Mouse (Mus musculus) mesoderm, embryonic 11.5 days (tissue): ENCODE measurements around the gene Tollip.

Experiments
- DNase-seq: peaks from one replicate; pipeline ENCODE4 v3.0.0-alpha.2; 2012; ENCODE audit warnings: low read depth, low spot score

Tollip gene

DNA sequence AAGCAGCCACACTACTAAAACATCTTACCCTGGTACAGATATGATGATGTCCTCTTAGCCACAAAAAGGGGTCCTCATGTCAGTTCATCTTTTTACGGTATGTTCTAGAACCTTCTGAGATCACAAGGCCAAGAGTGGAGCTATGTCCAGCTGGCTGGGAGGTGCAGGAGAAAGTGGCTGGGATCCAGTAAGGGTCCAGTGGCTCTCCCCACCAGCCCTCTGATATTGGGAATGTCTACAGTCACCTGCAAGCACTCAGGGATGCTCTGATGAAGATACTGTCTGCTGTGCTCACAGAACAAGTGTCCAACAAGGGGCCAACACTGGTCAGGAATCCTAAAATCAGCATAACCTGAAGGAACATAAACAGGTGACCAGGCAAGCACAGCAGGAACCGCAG, at the start of gene Tollip:
Tollip (minus strand) TSS at position 101 of the 400 bp plus-strand sequence.
- DNase-seq, result no peak

DNA sequence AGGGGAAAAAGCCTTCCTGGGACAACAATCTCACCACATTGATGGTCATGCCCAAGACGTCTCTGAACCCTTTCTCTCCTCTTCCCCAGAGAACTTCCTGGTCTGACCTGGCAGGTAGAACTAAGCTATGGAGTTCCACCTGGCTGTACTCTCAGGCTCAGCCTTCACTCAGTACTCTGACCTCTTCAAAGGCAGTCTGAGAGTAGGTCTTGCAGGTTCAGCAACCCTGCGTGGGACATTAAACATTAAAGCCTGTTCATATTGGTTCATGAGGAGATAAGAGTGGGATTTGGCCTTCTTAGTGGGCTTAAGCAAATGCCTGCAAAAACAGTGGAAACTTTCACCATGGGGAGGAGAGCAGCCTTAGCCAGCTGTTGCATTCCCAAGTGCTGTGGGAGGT, 48.0 kb upstream of the Tollip start:
- no peak for DNase-seq

- no peak for DNase-seq
Observed at GRCm38 (mm10) chr7:141962521-141962920, 44.2 kb upstream of the Tollip start.

DNA sequence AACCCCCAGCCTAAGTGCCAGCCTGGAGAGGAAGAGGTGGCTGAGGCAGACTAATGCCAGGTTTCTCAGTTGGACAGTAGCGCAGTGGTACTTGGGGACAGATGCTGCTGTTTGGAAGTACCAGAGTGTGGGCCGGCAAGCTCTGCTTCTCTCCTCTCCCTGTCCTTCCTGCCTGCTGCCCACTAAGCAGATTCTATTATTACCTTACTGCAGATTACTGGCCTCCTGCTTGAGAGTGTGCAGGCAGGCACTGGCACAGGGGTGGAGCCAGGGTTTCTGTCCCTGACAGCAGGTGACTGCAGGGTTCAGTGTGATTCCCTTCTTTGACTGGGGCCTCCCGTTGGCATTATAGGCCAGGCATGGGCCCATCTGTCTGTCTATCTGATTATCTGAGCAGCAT, 43.2 kb upstream of the Tollip start:
- DNase-seq, result no peak

- no peak for DNase-seq
Observed at GRCm38 (mm10) chr7:141960926-141961325, 42.6 kb upstream of the Tollip start.

DNA sequence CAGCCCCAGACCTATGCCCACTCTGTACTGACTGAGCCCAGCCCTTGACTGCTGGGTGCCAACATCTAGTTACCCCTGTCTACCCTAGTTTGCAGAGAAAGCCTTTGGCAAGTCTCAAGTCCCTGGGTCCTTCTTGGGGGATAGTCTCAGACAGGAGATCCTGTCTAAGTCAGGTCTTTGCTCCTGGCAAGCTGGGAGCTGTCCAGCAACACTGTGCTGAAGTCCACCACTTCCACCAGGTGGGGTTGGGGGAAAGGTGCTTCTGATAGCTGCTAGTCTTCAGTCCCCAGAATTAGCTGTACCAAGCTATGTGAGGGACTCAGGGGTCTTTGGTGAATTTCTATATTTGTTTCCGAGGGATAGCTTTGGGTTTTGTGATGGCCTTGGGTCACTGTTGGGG, 40.8 kb upstream of the Tollip start:
- DNase-seq, result peak; percentile 47

DNA sequence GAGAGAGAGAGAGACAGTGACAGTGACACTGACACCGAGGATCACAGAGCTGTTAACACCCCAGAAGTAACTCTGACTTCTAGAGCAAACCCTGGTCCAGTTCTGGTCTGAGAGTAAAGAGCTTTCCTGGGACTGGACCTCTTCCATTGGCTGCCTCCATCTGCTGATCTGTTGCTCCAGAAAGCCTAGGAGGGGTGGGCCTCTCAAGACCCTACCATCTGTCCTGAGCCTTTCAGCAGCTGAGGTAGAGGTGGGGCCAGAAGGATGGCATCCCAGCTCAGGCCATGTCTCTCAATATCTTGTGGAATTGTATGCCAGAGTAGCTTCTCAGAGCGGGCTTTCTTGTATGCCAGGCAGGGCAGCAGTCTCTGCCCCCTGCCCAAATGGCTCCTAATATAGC, 39.9 kb upstream of the Tollip start:
- no peak for DNase-seq

- no peak for DNase-seq
Observed at GRCm38 (mm10) chr7:141957524-141958051, 39.3 kb upstream of the Tollip start.

DNA sequence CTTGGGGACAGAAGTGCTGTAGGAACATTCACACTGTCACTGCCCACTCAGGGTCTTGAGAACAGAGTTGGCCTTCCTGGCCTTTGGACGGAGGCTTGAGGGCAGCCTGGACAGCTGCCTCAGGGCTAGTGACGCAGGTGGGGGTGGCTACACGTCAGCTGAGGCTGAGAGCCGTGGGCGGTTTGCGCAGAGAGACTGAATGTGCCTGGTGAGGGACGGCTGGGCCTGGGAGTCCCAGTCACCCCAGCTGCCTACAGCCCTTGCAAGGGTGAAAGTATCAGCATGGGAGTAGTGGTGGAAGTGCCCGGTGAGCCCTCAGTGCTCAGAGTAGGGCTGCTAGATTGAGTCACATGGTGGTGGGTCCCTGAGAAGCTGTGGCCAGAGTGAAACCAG, 37.9 kb upstream of the Tollip start:
- DNase-seq, result no peak

DNA sequence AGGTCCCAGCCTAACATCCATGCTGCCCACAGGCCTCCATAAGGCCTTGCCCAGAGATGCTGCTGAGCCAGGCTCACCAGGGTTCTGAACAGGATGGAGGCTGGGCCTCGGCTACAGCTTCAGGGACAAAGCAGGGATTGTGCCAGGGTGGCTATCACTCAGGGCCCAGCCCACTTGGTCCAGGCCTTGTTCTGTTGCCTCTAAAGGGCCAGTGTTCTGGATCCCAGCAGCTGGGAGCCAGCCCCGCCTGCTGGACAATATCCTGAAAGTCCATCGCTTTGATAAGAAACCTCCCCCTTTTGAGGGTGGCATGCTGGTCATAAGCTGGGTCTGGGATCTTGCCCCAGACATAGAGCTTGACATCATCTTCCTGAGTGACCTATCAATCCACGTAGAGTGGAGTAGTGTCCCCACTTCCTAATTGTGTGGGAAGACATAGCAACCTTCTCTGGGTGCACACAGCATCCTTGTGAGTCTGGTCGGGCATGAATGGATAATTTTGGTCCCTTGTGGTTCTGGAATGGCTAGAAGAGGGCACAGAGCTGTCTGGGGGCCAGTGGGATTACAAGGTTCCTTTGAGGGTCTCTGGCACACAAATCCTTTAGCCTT, 37.4 kb upstream of the Tollip start:
- DNase-seq, result no peak

- DNase-seq, result no peak
Observed at GRCm38 (mm10) chr7:141953616-141954015, 35.3 kb upstream of the Tollip start.

GRCm38 (mm10) chr7:141952920-141953319, 34.6 kb upstream of the Tollip start:
- no peak for DNase-seq

GRCm38 (mm10) chr7:141951821-141952220, 33.5 kb upstream of the Tollip start:
- no peak for DNase-seq

- DNase-seq, result peak; percentile 68
Observed at GRCm38 (mm10) chr7:141950104-141951013, 32.1 kb upstream of the Tollip start.

DNA sequence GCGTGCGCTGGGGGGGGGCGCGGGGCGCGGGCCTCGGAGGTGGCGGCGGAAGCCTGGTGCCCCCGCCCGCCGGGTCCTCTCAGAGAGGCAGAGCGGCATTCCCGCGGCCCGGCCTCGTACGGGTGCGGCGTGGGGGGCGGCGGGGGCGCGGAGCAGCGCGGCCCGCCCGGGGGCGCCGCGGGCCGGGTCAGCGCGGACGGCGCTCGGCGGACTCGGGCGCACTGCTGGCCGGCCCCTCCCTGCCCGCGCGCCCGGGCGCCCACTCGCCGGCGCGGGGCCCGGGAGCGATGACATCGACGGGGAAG, 31.4 kb upstream of the Tollip start:
- DNase-seq, result no peak

- peak; percentile 93 for DNase-seq
Observed at GRCm38 (mm10) chr7:141948906-141949798, 30.8 kb upstream of the Tollip start, which contains the start of gene Brsk2. Brsk2 (plus strand) TSS chr7:141949751.

DNA sequence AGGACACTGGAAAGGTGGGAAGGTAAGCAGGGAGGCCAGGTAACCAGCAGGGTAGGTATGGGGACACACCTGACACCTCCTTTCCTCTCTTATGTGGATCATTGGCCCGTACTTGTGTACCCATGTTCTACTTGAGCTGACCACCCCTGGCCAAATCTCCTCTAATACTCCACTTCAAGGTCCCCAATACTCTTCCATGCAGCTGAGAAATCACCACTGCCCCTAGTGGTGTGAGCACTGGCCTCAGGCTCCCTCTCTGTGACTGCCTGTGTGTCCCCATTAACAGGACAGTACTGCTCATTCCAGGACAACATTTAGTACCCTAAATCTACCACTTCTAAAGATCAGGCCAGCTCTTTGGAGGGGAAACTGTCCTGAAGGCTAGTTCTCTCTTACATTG, 29.7 kb upstream of the Tollip start:
- no peak for DNase-seq

DNA sequence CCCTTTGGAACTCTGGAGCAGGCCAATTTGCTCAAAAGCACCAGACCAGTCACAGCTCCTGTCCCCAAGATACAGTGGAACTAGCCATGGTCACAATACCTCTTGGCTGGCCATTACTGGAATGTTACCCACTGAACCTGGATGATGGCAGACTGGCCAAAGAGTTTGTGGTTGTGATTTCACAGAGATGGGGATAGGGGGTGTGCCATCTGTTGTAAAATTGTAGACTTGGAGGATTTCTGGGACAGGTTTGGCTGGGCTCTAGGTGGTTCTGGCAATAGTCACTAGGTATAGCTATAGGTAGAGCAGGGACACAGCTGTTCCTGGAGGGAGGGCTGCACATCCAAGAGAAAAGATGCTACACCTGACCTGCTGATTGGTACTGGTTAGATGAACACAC, 29.2 kb upstream of the Tollip start:
- DNase-seq, result no peak

DNA sequence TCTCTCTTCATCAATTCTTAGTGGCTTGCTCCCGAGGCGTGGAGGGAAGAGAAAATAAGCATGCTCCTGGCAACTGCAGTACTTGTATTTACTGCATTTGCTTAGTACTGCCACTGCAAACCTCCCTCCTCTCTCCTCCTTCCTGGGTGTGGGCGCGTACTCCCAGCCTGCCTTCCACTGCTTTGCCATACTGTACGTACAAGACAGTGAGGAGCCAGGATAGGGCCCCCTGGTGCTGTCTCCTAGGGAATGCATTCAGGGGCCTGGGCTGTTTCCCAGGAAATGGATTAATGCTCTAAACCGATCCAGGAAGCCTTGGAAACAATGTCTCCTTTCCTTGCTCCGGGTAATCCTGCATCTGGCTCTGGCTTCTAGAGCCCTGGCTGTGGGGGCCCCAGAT, 27.6 kb upstream of the Tollip start:
- DNase-seq, result no peak

DNA sequence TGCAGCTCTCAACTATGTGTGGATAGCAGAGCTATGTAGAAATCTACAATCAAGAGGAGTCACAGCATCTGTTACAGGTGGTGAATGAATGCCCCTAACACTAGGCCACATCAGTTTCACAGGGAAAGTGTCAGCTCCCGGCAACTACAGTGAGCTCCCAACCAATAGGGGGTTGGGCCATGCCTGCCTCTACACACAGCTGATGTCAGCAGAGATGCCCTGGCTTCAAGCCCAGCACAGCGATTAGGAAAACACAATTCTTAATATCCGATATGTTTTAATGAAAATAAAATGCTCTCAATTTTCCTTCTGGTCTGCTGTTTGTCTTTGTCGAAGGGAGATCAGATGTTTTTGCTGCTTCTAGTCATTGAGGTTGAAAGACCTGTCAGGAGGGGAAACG, 25.1 kb upstream of the Tollip start:
- no peak for DNase-seq

DNA sequence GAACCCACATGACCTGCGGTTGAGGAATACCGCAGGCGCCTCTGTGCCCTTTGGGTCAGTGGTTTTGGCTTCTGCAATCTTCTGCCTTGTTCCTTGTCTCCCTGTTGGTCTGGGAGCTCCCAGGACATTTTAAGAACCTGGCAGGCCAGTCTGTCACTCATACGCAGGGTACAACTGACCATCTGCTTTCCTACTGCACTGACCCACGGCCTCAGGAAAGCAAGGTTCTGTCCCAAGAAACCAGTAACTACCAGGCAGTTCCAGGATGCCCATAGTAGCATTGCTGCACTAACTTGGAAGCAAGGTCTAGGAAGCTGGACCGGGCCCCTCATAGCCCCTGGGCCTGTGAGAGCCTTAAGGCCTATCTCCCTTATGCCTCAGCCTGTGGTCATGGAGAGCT, 16.6 kb upstream of the Tollip start:
- no peak for DNase-seq
